Mouse (Mus musculus) erythroblast, adult 5-6 weeks (primary cell): ENCODE data around the gene Dnajb11. TPM values are rescaled to one million over a fixed set of nuclear protein-coding genes. Genes with fewer than 3 reads are reported as not detected.

Source experiments
- ATAC-seq: replicated peaks from 2 replicates; pipeline ENCODE4 v1.8.0; 2016; ENCODE audit warnings: moderate number of reproducible peaks, mild to moderate bottlenecking, moderate TSS enrichment, inconsistent platforms; ENCODE audit not compliant: poor library complexity, low FRiP score, severe bottlenecking
- total RNA-seq, 2 experiments: library from RNA; stranded (forward) in 1 of 2; stranded (reverse) in 1 of 2; fragments of 150-400 nt in 1 of 2; fragments of 200-764, 138-1000 nt in 1 of 2; gene quantifications; 2 replicates each; pipeline versions ENCODE4 v1.2.3 to v1.2.4; 2015 to 2017; ENCODE audit warnings: low replicate concordance in 2 of 2

Gene Dnajb11
- total RNA-seq, 2 experiments from 2014 or later: 42.3 to 43.8 TPM

- no peak for ATAC-seq
Observed at GRCm38 (mm10) chr16:22918664-22919312, 61.1 kb downstream of the Dnajb11 start.

GRCm38 (mm10) chr16:22919971-22920854, 62.6 kb downstream of the Dnajb11 start:
- ATAC-seq: no peak

- no peak for ATAC-seq
Observed at GRCm38 (mm10) chr16:22921761-22922160, 64.1 kb downstream of the Dnajb11 start.

GRCm38 (mm10) chr16:22922433-22922832, 64.8 kb downstream of the Dnajb11 start:
- ATAC-seq: no peak

Other genes with a start within 250 kb of the Dnajb11 start
- gene Dgkg, start 200.6 kb upstream of the Dnajb11 start, total RNA-seq (2015; ENCODE audit: low replicate concordance): 10.0 and 10.2 TPM in 2 replicates
- gene Dgkg, start 200.6 kb upstream of the Dnajb11 start, total RNA-seq (2017; ENCODE audit: low replicate concordance): 3.1 and 7.7 TPM in 2 replicates
- gene Crygs, start 46.3 kb upstream of the Dnajb11 start, total RNA-seq (2015; ENCODE audit: low replicate concordance): not detected in 2 replicates
- gene Crygs, start 46.3 kb upstream of the Dnajb11 start, total RNA-seq (2017; ENCODE audit: low replicate concordance): not detected in 2 replicates
- gene Tbccd1, start 176 bp upstream of the Dnajb11 start, total RNA-seq (2015; ENCODE audit: low replicate concordance): 12.5 and 13.6 TPM in 2 replicates
- 21.0 and 21.3 TPM in 2 replicates for gene Tbccd1, start 176 bp upstream of the Dnajb11 start, total RNA-seq (2017; ENCODE audit: low replicate concordance)
- not detected in 2 replicates for gene Ahsg, start 33.4 kb downstream of the Dnajb11 start, total RNA-seq (2015; ENCODE audit: low replicate concordance)
- gene Ahsg, start 33.4 kb downstream of the Dnajb11 start, total RNA-seq (2017; ENCODE audit: low replicate concordance): not detected in 2 replicates
- not detected in 2 replicates for gene Fetub, start 60.5 kb downstream of the Dnajb11 start, total RNA-seq (2015; ENCODE audit: low replicate concordance)
- not detected in 2 replicates for gene Fetub, start 60.5 kb downstream of the Dnajb11 start, total RNA-seq (2017; ENCODE audit: low replicate concordance)
- gene Hrg, start 93.2 kb downstream of the Dnajb11 start, total RNA-seq (2015; ENCODE audit: low replicate concordance): not detected in 2 replicates
- not detected in 2 replicates for gene Hrg, start 93.2 kb downstream of the Dnajb11 start, total RNA-seq (2017; ENCODE audit: low replicate concordance)
- gene Kng2, start 171.6 kb downstream of the Dnajb11 start, total RNA-seq (2015; ENCODE audit: low replicate concordance): not detected in 2 replicates
- gene Kng2, start 171.6 kb downstream of the Dnajb11 start, total RNA-seq (2017; ENCODE audit: low replicate concordance): 2.1 and 3.2 TPM in 2 replicates
- not detected in 2 replicates for gene Kng1, start 200.0 kb downstream of the Dnajb11 start, total RNA-seq (2015; ENCODE audit: low replicate concordance)
- gene Kng1, start 200.0 kb downstream of the Dnajb11 start, total RNA-seq (2017; ENCODE audit: low replicate concordance): 0.51 TPM in 1 of 2 replicates, not detected in the other
- 120 and 145 TPM in 2 replicates for gene Eif4a2, start 249.6 kb downstream of the Dnajb11 start, total RNA-seq (2015; ENCODE audit: low replicate concordance)
- 151 and 206 TPM in 2 replicates for gene Eif4a2, start 249.6 kb downstream of the Dnajb11 start, total RNA-seq (2017; ENCODE audit: low replicate concordance)